Mouse (Mus musculus) stomach, postnatal 0 days (tissue): Measurements from ENCODE around the gene Ctse. TPM values are rescaled to one million over a fixed set of nuclear protein-coding genes. Genes with fewer than 3 reads are reported as not detected.

Source experiments
- ATAC-seq: fragments of 200-750 bp; cut with Nextera tagmentation; 2 replicates; pipeline ENCODE4 v1.8.0; 2017; ENCODE audit not compliant: low FRiP score, low TSS enrichment
- DNase-seq: peaks from one replicate; pipeline ENCODE4 v3.0.0-alpha.2; 2016; ENCODE audit warnings: low spot score
- H3K27ac ChIP-seq: fragments of 300-500 bp; sonication (generic); replicated peaks from 2 replicates; pipeline ENCODE4 v1.5.1; 2014; ENCODE audit warnings: mild to moderate bottlenecking, control low read depth
- H3K27me3 ChIP-seq: fragments of 300-500 bp; sonication (generic); 2 replicates; pipeline ENCODE4 v1.6.1; 2014; ENCODE audit warnings: low read length; ENCODE audit not compliant: control insufficient read depth, insufficient read depth
- H3K36me3 ChIP-seq: fragments of 300-500 bp; sonication (generic); 2 replicates; pipeline ENCODE4 v1.6.1; 2014; ENCODE audit warnings: low read length, mixed read lengths; ENCODE audit not compliant: control insufficient read depth, insufficient read depth
- H3K4me1 ChIP-seq: fragments of 300-500 bp; sonication (generic); replicated peaks from 2 replicates; pipeline ENCODE4 v1.6.1; 2014; ENCODE audit warnings: antibody characterized with exemption; ENCODE audit not compliant: control insufficient read depth, insufficient read depth
- H3K4me2 ChIP-seq: fragments of 300-500 bp; sonication (generic); replicated peaks from 2 replicates; pipeline ENCODE4 v1.6.1; 2014; ENCODE audit warnings: low read depth, mild to moderate bottlenecking, control low read depth, moderate library complexity
- H3K4me3 ChIP-seq: fragments of 300-500 bp; sonication (generic); 2 replicates; pipeline ENCODE4 v1.5.1; 2014; ENCODE audit warnings: low read depth, low read length, control low read depth
- H3K9ac ChIP-seq: fragments of 300-500 bp; sonication (generic); 2 replicates; pipeline ENCODE4 v1.6.1; 2014; ENCODE audit warnings: mild to moderate bottlenecking, low read length, control low read depth, mixed read lengths
- H3K9me3 ChIP-seq: fragments of 300-500 bp; sonication (generic); 2 replicates; pipeline ENCODE4 v1.6.1; 2016; ENCODE audit warnings: low read length; ENCODE audit not compliant: control insufficient read depth
- CTCF ChIP-seq: IDR thresholded peaks from 2 replicates; pipeline ENCODE4 v1.5.1; 2016; ENCODE audit warnings: antibody characterized with exemption, low read depth, mild to moderate bottlenecking, moderate library complexity
- EP300 ChIP-seq: optimal IDR thresholded peaks from 2 replicates; pipeline ENCODE3; 2016; ENCODE audit warnings: antibody characterized with exemption
- whole genome bisulfite sequencing: fragments of 180-500 bp; shearing (Covaris S2); extraction: QIAGEN DNeasy Blood & Tissue Kit; methylation state at CpG from one replicate; pipeline ENCODE4 v1.1.7; 2014; 5-methylcytosine and 5-hydroxymethylcytosine counted together
- polyA plus RNA-seq: library from polyadenylated mRNA; unstranded; fragments of >200 nt; fragmentation: Nextera tagmentation; extraction: Ambion mirVana; gene quantifications from 2 replicates; pipeline ENCODE4 v1.2.1, GENCODE M21; 2015

The Ctse gene
- polyA plus RNA-seq, 1 experiment from 2014 or later = 596 TPM

GRCm38 (mm10) chr1:131665886-131666285 is 27.8 kb downstream of the Ctse start:
- no peak overlapping the region for H3K4me2 ChIP-seq
- H3K9me3 ChIP-seq = no peaks in the 10 kb centered on the region
- H3K4me1 ChIP-seq = no peaks in the 10 kb centered on the region
- no peak overlapping the region for H3K4me3 ChIP-seq
- DNase-seq (no peak), ATAC-seq (no peak)
- no peaks in the 10 kb centered on the region for H3K36me3 ChIP-seq
- 82% methylated on average over 1 of the region's 1 CpGs for WGBS
- no peak overlapping the region for H3K27ac ChIP-seq
- no peaks in the 10 kb centered on the region for H3K27me3 ChIP-seq
- TF ChIP-seq CTCF (no peak), EP300 (no peak)
- no peak overlapping the region for H3K9ac ChIP-seq

- H3K27ac ChIP-seq = no peak overlapping the region
- DNase-seq = no peak
- TF ChIP-seq EP300 (no peak), CTCF (no peak)
- no peaks in the 10 kb centered on the region for H3K27me3 ChIP-seq
- no peak overlapping the region for H3K4me3 ChIP-seq
- no peak overlapping the region for H3K4me2 ChIP-seq
- ATAC-seq = no peak
- H3K4me1 ChIP-seq = no peaks in the 10 kb centered on the region
- no peak overlapping the region for H3K9ac ChIP-seq
- 83% methylated on average over 8 of the region's 8 CpGs for WGBS
- no peaks in the 10 kb centered on the region for H3K9me3 ChIP-seq
- no peaks in the 10 kb centered on the region for H3K36me3 ChIP-seq
Measured at GRCm38 (mm10) chr1:131671113-131671512, 33.0 kb downstream of the Ctse start.

GRCm38 (mm10) chr1:131672361-131672760 is 34.3 kb downstream of the Ctse start:
- Histone ChIP-seq H3K36me3 (no peaks in the 10 kb centered on the region), H3K9me3 (no peaks in the 10 kb centered on the region), H3K27ac (no peak overlapping the region), H3K4me2 (no peak overlapping the region), H3K9ac (no peak overlapping the region), H3K4me1 (no peaks in the 10 kb centered on the region), H3K27me3 (no peaks in the 10 kb centered on the region), H3K4me3 (no peak overlapping the region)
- DNase-seq (no peak), ATAC-seq (no peak; the same call in 1 of the 2 replicates)
- 76% methylated on average over 7 of the region's 7 CpGs for WGBS
- no peak for TF ChIP-seq EP300
- TF ChIP-seq CTCF = no peak

- no peak overlapping the region for H3K9ac ChIP-seq
- WGBS = 81% methylated on average over 5 of the region's 5 CpGs
- DNase-seq = no peak
Measured at GRCm38 (mm10) chr1:131679644-131680043, 41.5 kb downstream of the Ctse start.

GRCm38 (mm10) chr1:131687739-131688138 is 49.6 kb downstream of the Ctse start:
- Histone ChIP-seq H3K36me3 (no peaks in the 10 kb centered on the region), H3K9ac (no peak overlapping the region), H3K27ac (no peak overlapping the region), H3K4me2 (no peak overlapping the region), H3K4me1 (peaks cover 3% of the 10 kb centered on the region; the same call in 1 of the 2 replicates), H3K9me3 (no peaks in the 10 kb centered on the region), H3K27me3 (no peaks in the 10 kb centered on the region), H3K4me3 (no peak overlapping the region)
- 95% methylated on average over 2 of the region's 2 CpGs for WGBS
- TF ChIP-seq CTCF (no peak), EP300 (no peak)
- no peak for DNase-seq
- no peak for ATAC-seq

More at GRCm38 (mm10) chr1:131679644-131680043, 41.5 kb downstream of the Ctse start:
- Histone ChIP-seq H3K4me2 (no peak overlapping the region), H3K27me3 (no peaks in the 10 kb centered on the region), H3K4me3 (no peak overlapping the region), H3K9me3 (no peaks in the 10 kb centered on the region), H3K27ac (no peak overlapping the region), H3K4me1 (no peaks in the 10 kb centered on the region), H3K36me3 (no peaks in the 10 kb centered on the region)
- TF ChIP-seq EP300 (no peak), CTCF (no peak)
- ATAC-seq = no peak

- Histone ChIP-seq H3K4me2 (peak within 1 kb of the TSS; percentile 46), H3K9me3 (no peaks in the 10 kb centered on the region), H3K9ac (peak within 1 kb of the TSS; percentile 52), H3K27me3 (no peaks in the 10 kb centered on the region), H3K4me1 (peaks cover 3% of the 10 kb centered on the region; the same call in 1 of the 2 replicates), H3K4me3 (peak within 1 kb of the TSS; percentile 31), H3K27ac (peak within 1 kb of the TSS; percentile 70), H3K36me3 (no peaks in the 10 kb centered on the region)
- peak; percentile 73; the same call in 1 of the 2 replicates for ATAC-seq
- DNase-seq = peak; percentile 60
- no peak for TF ChIP-seq EP300
- TF ChIP-seq CTCF = no peak
- WGBS = 40% methylated on average over 8 of the region's 8 CpGs
Measured at GRCm38 (mm10) chr1:131688475-131688874, 50.4 kb downstream of the Ctse start, which contains the start of gene Rab7b. Rab7b (plus strand) TSS chr1:131688695.
